Mouse (Mus musculus): ENCODE measurements around the gene Ppp2r2c.
A peak's percentile ranks its signal among the peaks of the same experiment; 100 is the strongest.

The Ppp2r2c gene

GRCm38 (mm10) chr5:36988781-36989624 is 120.7 kb downstream of the Ppp2r2c start, which contains the start of gene Wfs1:
Wfs1 (minus strand) TSS chr5:36989205.
- peak; percentile 97 to 99 for DNase-seq

- DNase-seq = no peak
Measured at GRCm38 (mm10) chr5:36989625-36989977, 121.3 kb downstream of the Ppp2r2c start.

- no peak for DNase-seq
Measured at GRCm38 (mm10) chr5:36990196-36990595, 121.9 kb downstream of the Ppp2r2c start.

GRCm38 (mm10) chr5:36990631-36991350 is 122.5 kb downstream of the Ppp2r2c start:
- peak; percentile 38 to 55 for DNase-seq

GRCm38 (mm10) chr5:36996410-36996809 is 128.1 kb downstream of the Ppp2r2c start:
- DNase-seq = no peak

- no peak for DNase-seq
Measured at GRCm38 (mm10) chr5:36997996-36998395, 129.7 kb downstream of the Ppp2r2c start.

GRCm38 (mm10) chr5:37001002-37001401 is 132.7 kb downstream of the Ppp2r2c start:
- no peak for DNase-seq

GRCm38 (mm10) chr5:37002001-37002400 is 133.7 kb downstream of the Ppp2r2c start:
- DNase-seq = peak; percentile 85 to 87
